Mouse (Mus musculus) R1 (cell line): Measurements from ENCODE around the gene Btbd3.
A peak's percentile ranks its signal among the peaks of the same experiment; 100 is the strongest.

Experiments used
- DNase-seq: peaks from one replicate; pipeline ENCODE4 v3.0.0-alpha.2; 2018; ENCODE audit warnings: low read depth, low spot score

The Btbd3 gene

GRCm38 (mm10) chr2:138256411-138256810, at the start of gene Btbd3:
Gene Btbd3, plus strand, starts transcription at chr2:138256565.
- DNase-seq = peak; percentile 91

GRCm38 (mm10) chr2:138215561-138215960, 40.8 kb upstream of the Btbd3 start:
- DNase-seq = peak; percentile 7

GRCm38 (mm10) chr2:138220269-138220668, 36.1 kb upstream of the Btbd3 start:
- DNase-seq = no peak

DNA sequence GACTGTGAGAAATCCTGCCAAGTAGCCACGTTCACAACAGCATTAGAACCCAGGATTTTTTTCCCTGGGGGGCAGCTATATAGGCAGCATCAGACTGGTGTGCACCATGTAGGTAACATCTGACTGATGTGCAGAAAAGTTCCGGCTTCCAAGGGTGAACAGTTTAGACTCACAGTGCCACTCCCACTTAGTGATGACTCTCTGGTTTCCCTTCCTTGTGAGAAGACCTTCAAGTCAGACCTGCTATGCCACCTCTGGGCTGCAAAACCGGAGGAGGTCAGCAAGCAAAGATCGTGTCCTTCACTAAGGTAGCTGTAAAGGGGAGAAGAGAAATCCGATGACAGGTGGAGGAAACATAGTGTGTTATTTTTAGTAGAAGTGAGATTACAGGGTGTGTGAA, 24.1 kb upstream of the Btbd3 start:
- peak; percentile 4 for DNase-seq

DNA sequence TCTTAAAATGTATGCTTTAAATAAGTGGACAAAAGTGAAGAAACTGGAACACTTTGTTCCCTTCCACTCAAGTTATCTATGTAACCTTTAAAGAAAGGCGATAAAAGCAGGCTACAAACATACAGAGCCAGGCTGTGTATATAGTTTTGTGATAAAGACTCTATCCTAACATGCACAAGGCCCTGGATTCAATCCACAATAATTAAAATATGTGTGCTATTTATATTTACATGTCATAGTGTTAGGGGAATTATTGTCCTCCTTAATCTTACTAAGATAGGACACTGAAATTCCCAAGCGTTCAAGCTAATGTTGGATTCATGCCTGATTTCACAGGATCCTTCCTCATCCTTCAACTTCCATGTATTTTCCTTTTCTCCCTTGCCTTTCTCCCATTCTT, 20.2 kb upstream of the Btbd3 start:
- no peak for DNase-seq

GRCm38 (mm10) chr2:138242452-138242851, 13.9 kb upstream of the Btbd3 start:
- no peak for DNase-seq

- DNase-seq = no peak
Observed at GRCm38 (mm10) chr2:138245631-138246289, 10.6 kb upstream of the Btbd3 start.

- DNase-seq = no peak
Observed at GRCm38 (mm10) chr2:138247986-138248385, 8.4 kb upstream of the Btbd3 start.

DNA sequence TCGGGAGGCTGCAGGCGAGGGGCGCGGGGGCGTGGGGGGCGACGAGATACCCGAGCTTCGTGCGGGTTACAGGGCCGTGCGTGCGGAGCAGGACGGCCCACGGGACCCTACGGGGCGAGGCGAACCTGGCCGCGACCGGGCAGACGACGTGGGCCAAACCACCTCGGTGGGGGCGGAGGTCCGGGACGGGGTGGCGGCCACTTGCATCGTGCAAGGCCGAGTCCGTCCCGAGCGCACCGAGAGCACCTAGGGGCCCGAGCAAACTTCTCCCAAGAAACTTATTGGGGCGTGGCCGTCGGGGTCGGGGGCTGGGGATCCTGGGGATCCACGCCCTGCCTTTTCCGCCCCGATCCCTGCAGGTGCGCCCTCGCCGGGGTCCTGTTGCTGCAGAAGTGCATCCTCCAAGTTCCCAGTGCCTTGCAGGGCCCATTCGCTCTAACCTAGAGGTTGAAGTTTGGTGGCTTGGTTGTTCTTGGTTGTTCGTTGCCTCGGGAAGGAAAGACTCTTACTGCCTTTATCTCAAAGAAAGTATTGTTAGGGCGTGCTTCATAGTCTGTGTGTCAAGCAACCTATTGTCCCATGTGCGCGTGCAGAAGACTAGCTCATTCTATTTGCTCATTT, 596 bp downstream of the Btbd3 start:
- peak; percentile 63 for DNase-seq

DNA sequence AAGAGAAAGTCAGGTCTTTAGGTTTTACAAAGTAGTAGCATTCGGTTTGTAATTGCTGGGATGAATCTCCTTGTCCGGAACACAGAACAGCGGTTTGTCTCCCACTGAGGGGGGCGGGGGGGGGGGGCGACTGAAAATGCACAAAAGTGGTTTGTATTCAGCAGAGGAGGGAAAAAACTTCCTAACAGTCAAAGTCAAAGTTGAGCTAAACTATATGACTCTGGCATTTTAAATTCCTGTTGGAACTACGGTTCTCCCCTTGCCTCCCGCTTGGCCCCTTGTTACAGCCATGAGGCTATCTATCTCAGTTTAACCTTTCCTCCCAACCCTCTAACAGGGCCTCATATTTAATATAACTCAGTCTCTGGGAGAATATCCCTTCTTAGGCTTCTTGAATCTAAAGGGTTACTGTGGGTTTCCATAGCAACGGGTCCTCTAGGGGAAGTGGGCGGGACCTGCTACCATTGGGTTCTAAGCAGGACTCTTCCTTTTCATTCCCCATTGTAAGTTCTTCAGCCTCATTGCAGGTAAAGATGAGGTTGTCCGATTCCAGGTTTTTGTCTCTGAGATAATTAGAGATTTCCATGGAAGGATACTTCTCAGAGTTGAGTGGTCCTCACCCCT, 1.4 kb downstream of the Btbd3 start:
- DNase-seq = peak; percentile 89

DNA sequence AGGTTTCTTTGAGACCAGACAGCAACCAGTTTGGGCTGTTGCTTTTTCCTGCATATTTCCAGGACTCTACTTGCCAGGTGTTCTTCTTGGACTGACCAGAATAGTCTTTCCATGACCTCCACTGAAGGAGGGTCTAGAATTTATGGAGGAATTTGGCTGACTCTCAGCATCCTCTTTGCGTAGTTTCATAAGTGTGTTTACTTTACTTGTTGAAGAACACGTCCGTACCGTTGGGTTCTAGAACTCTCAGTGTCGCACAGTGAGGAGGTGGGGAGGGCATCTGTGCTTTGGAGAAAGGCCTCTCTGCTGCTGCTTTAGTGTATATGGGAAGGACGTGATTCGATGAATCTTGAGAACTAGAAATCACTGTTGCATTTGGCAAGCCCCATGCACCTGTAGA, 4.8 kb downstream of the Btbd3 start:
- DNase-seq = no peak

DNA sequence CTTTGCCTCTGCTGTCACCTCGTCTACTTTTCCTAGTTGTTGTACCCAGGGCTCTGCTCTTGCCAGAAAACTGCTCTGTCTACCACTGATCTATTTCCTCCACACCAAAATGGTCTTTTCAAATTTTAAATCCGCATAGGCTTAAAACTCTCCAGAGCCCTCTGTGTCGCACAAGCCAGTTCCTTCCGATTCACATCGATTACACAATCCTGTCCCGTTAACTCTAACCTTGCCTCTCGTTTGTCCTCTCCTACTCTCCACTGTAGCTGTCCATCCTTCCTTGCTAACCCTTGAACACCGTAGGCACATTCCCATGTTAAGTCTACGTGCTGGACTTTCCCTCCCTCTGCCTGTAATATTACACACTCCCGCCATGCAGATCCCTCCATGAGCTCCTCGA, 6.5 kb downstream of the Btbd3 start:
- no peak for DNase-seq

GRCm38 (mm10) chr2:138265356-138266005, 9.1 kb downstream of the Btbd3 start:
- DNase-seq = peak; percentile 92

- no peak for DNase-seq
Observed at GRCm38 (mm10) chr2:138266679-138267078, 10.3 kb downstream of the Btbd3 start.

DNA sequence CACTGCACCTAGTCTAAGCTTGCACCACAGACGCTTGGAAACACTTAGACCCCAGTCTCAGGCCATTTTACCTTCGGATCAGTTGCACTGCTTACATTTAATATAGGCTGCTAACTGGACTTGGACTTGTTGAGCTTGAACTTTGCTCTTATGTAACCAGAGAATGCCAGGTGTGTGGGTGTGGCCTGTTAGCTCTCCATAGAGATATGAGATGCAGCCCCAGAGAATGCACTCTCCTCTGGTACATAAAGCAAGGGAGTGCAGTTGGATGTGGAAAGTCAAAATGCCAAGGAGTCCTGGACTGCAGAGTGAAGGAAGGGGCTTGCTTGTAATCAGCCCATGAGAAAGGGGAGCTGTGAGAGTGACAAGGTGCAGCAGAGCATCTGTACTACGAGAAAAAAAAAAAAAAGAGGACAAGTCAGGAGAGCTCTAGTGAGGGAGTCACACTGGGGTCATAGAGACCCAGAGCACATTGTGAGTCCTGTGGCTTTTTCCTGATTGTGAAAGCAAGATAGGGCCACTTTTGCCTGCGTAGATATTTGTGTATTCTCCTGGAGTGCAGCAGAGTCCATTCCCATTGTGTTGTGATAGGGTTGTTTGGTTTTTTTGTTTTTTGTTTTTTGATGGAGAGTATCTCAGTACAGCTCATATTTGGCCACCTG, 11.6 kb downstream of the Btbd3 start:
- DNase-seq = no peak

DNA sequence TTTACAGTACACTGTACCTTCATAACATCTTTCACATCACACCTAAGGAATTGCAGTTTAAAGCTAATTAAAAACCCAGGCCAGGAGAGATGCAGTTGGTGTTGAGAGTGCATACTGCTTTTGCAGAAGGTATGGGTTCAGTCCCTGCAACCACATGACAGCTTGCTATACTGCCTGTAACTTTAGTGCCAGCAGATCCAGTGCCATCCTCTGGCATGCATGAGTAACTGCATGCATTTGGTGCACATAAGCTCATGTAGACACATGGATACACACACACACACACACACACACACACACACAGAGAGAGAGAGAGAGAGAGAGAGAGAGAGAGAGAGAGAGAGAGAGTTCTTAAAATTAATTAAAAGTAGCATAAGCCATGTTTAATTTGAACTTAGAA, 13.0 kb downstream of the Btbd3 start:
- DNase-seq = peak; percentile 41

- DNase-seq = no peak
Observed at GRCm38 (mm10) chr2:138273404-138274073, 17.2 kb downstream of the Btbd3 start.

- DNase-seq = no peak
Observed at GRCm38 (mm10) chr2:138274086-138274485, 17.7 kb downstream of the Btbd3 start.

GRCm38 (mm10) chr2:138277842-138278691, 21.7 kb downstream of the Btbd3 start:
- DNase-seq = peak; percentile 55

GRCm38 (mm10) chr2:138278853-138279640, 22.7 kb downstream of the Btbd3 start:
- no peak for DNase-seq
